Mouse (Mus musculus): ENCODE measurements around the gene Sgcd. TPM values are rescaled to one million over a fixed set of nuclear protein-coding genes. Genes with fewer than 3 reads are reported as not detected.

Sgcd gene
- total and polyA plus RNA-seq, 2 experiments from 2014 or later, result 5.8 to 24.4 TPM

GRCm38 (mm10) chr11:47010166-47010565 is 978.6 kb downstream of the Sgcd start:
- H3K4me1 ChIP-seq (ENCODE audit: control insufficient read depth, insufficient read depth), result peaks cover 13% of the 10 kb centered on the region
- ATAC-seq (ENCODE audit: insufficient read depth, low read depth), result no peak

GRCm38 (mm10) chr11:47005301-47005875 is 983.4 kb downstream of the Sgcd start:
- Histone ChIP-seq H3K4me3 (ENCODE audit: low read depth, low read length) (no peak overlapping the region), H3K9me3 (replicated peaks; ENCODE audit: control insufficient read depth, low read length) (no peaks in the 10 kb centered on the region), H3K9ac (replicated peaks; ENCODE audit: low read depth, low read length) (no peak overlapping the region), H3K4me2 (ENCODE audit: low read depth, low read length) (no peak overlapping the region), H3K27me3 (ENCODE audit: control insufficient read depth, insufficient read depth, low read length) (no peaks in the 10 kb centered on the region), H3K36me3 (replicated peaks; ENCODE audit: control insufficient read depth, insufficient read depth, low read length) (no peaks in the 10 kb centered on the region), H3K4me1 (ENCODE audit: control insufficient read depth, insufficient read depth) (no peaks in the 10 kb centered on the region; the same call in 1 of the 2 replicates), H3K27ac (ENCODE audit: low read depth) (no peak overlapping the region)
- ATAC-seq (ENCODE audit: insufficient read depth, low read depth), result no peak
- TF ChIP-seq CTCF (IDR thresholded peaks at IDR 0.05; ENCODE audit: low read depth) (no peak; the same call in 1 of the 2 replicates), EP300 (IDR thresholded peaks at IDR 0.05; ENCODE audit: low read depth) (no peak)
- WGBS, result 80% methylated on average over 1 of the region's 1 CpGs
- DNase-seq (ENCODE audit: low spot score), result no peak

More at GRCm38 (mm10) chr11:47010166-47010565, 978.6 kb downstream of the Sgcd start:
- Histone ChIP-seq H3K4me3 (ENCODE audit: low read depth, low read length) (no peak overlapping the region), H3K36me3 (replicated peaks; ENCODE audit: control insufficient read depth, insufficient read depth, low read length) (no peaks in the 10 kb centered on the region), H3K9ac (replicated peaks; ENCODE audit: low read depth, low read length) (no peak overlapping the region), H3K4me2 (ENCODE audit: low read depth, low read length) (no peak overlapping the region), H3K9me3 (replicated peaks; ENCODE audit: control insufficient read depth, low read length) (no peaks in the 10 kb centered on the region), H3K27ac (ENCODE audit: low read depth) (no peak overlapping the region), H3K27me3 (ENCODE audit: control insufficient read depth, insufficient read depth, low read length) (no peaks in the 10 kb centered on the region)
- DNase-seq (ENCODE audit: low spot score), result no peak
- no peak for TF ChIP-seq EP300 (IDR thresholded peaks at IDR 0.05; ENCODE audit: low read depth)
- no peak for TF ChIP-seq CTCF (IDR thresholded peaks at IDR 0.05; ENCODE audit: low read depth)

GRCm38 (mm10) chr11:46939311-46939710 is 1049.5 kb downstream of the Sgcd start:
- no peak overlapping the region for H3K4me2 ChIP-seq (ENCODE audit: low read depth, low read length)
- H3K4me3 ChIP-seq (ENCODE audit: low read depth, low read length), result no peak overlapping the region
- ATAC-seq (ENCODE audit: insufficient read depth, low read depth) (no peak), DNase-seq (ENCODE audit: low spot score) (no peak)
- WGBS, result 53% methylated on average over 4 of the region's 4 CpGs
- H3K27me3 ChIP-seq (ENCODE audit: control insufficient read depth, insufficient read depth, low read length), result no peaks in the 10 kb centered on the region
- H3K27ac ChIP-seq (ENCODE audit: low read depth), result no peak overlapping the region
- H3K4me1 ChIP-seq (ENCODE audit: control insufficient read depth, insufficient read depth), result no peaks in the 10 kb centered on the region
- TF ChIP-seq CTCF (IDR thresholded peaks at IDR 0.05; ENCODE audit: low read depth) (no peak), EP300 (IDR thresholded peaks at IDR 0.05; ENCODE audit: low read depth) (no peak)
- H3K9ac ChIP-seq (replicated peaks; ENCODE audit: low read depth, low read length), result no peak overlapping the region
- no peaks in the 10 kb centered on the region for H3K9me3 ChIP-seq (replicated peaks; ENCODE audit: control insufficient read depth, low read length)
- H3K36me3 ChIP-seq (replicated peaks; ENCODE audit: control insufficient read depth, insufficient read depth, low read length), result no peaks in the 10 kb centered on the region

- ATAC-seq (ENCODE audit: insufficient read depth, low read depth) (no peak), DNase-seq (ENCODE audit: low spot score) (no peak)
- no peak overlapping the region for H3K4me2 ChIP-seq (ENCODE audit: low read depth, low read length)
- no peak overlapping the region for H3K9ac ChIP-seq (replicated peaks; ENCODE audit: low read depth, low read length)
- no peak overlapping the region for H3K27ac ChIP-seq (ENCODE audit: low read depth)
- no peaks in the 10 kb centered on the region for H3K36me3 ChIP-seq (replicated peaks; ENCODE audit: control insufficient read depth, insufficient read depth, low read length)
- no peaks in the 10 kb centered on the region for H3K9me3 ChIP-seq (replicated peaks; ENCODE audit: control insufficient read depth, low read length)
- no peak for TF ChIP-seq CTCF (IDR thresholded peaks at IDR 0.05; ENCODE audit: low read depth)
- TF ChIP-seq EP300 (IDR thresholded peaks at IDR 0.05; ENCODE audit: low read depth), result no peak
- no peaks in the 10 kb centered on the region for H3K4me1 ChIP-seq (ENCODE audit: control insufficient read depth, insufficient read depth)
- H3K27me3 ChIP-seq (ENCODE audit: control insufficient read depth, insufficient read depth, low read length), result no peaks in the 10 kb centered on the region
- H3K4me3 ChIP-seq (ENCODE audit: low read depth, low read length), result no peak overlapping the region
- WGBS, result 53% methylated on average over 1 of the region's 1 CpGs
Measured at GRCm38 (mm10) chr11:46924946-46925345, 1063.8 kb downstream of the Sgcd start.

- Histone ChIP-seq H3K4me3 (ENCODE audit: low read depth, low read length) (no peak overlapping the region), H3K9ac (replicated peaks; ENCODE audit: low read depth, low read length) (no peak overlapping the region), H3K27ac (ENCODE audit: low read depth) (no peak overlapping the region), H3K4me1 (ENCODE audit: control insufficient read depth, insufficient read depth) (no peaks in the 10 kb centered on the region), H3K9me3 (replicated peaks; ENCODE audit: control insufficient read depth, low read length) (no peaks in the 10 kb centered on the region), H3K27me3 (ENCODE audit: control insufficient read depth, insufficient read depth, low read length) (no peaks in the 10 kb centered on the region), H3K36me3 (replicated peaks; ENCODE audit: control insufficient read depth, insufficient read depth, low read length) (no peaks in the 10 kb centered on the region), H3K4me2 (ENCODE audit: low read depth, low read length) (no peak overlapping the region)
- no peak for TF ChIP-seq EP300 (IDR thresholded peaks at IDR 0.05; ENCODE audit: low read depth)
- peak; percentile 36 for TF ChIP-seq CTCF (IDR thresholded peaks at IDR 0.05; ENCODE audit: low read depth)
- 79% methylated on average over 1 of the region's 1 CpGs for WGBS
- DNase-seq (ENCODE audit: low spot score), result no peak
- ATAC-seq (ENCODE audit: insufficient read depth, low read depth), result no peak
Measured at GRCm38 (mm10) chr11:46920244-46920643, 1068.5 kb downstream of the Sgcd start.

GRCm38 (mm10) chr11:46912656-46913237 is 1076.0 kb downstream of the Sgcd start:
- Histone ChIP-seq H3K9ac (replicated peaks; ENCODE audit: low read depth, low read length) (no peak overlapping the region), H3K9me3 (replicated peaks; ENCODE audit: control insufficient read depth, low read length) (no peaks in the 10 kb centered on the region), H3K27me3 (ENCODE audit: control insufficient read depth, insufficient read depth, low read length) (no peaks in the 10 kb centered on the region), H3K27ac (ENCODE audit: low read depth) (no peak overlapping the region), H3K4me1 (ENCODE audit: control insufficient read depth, insufficient read depth) (no peaks in the 10 kb centered on the region), H3K4me2 (ENCODE audit: low read depth, low read length) (no peak overlapping the region), H3K36me3 (replicated peaks; ENCODE audit: control insufficient read depth, insufficient read depth, low read length) (no peaks in the 10 kb centered on the region), H3K4me3 (ENCODE audit: low read depth, low read length) (no peak overlapping the region)
- no peak for TF ChIP-seq EP300 (IDR thresholded peaks at IDR 0.05; ENCODE audit: low read depth)
- 66% methylated on average over 5 of the region's 5 CpGs for WGBS
- ATAC-seq (ENCODE audit: insufficient read depth, low read depth) (no peak), DNase-seq (ENCODE audit: low spot score) (no peak)

All from heart, postnatal 0 days (tissue).